Mouse (Mus musculus) brain, embryonic 18.5 days (tissue): Measurements from ENCODE around the gene Taf7l.

Experiments used
- DNase-seq: peaks from one replicate; pipeline ENCODE4 v3.0.0-alpha.2; 2012; ENCODE audit warnings: low read depth, low spot score

The Taf7l gene

DNA sequence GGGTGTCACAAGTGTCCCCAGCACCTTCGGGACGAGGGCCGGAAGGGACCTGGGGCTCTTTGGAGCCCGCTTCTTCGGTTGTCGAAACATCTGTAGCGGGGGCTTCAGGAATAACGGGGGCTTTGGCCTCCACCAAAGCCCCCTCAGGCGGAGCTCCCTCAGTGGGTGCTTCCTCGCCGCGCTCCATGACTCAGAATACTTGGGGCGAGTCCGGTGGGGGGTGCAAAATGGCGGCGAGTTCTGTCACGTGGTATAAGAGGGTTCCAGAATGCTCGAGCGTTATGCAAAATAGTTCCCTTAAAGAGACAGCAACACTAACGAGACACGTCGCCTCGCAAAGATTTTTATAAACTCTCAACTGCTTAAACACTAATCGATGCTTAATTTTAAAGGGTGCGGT, at the start of gene Taf7l:
Gene Taf7l (minus strand): TSS at position 201 of the 400 bp plus-strand sequence.
- no peak for DNase-seq

- no peak for DNase-seq
Observed at GRCm38 (mm10) chrX:134525260-134525659, 49.0 kb upstream of the Taf7l start.

DNA sequence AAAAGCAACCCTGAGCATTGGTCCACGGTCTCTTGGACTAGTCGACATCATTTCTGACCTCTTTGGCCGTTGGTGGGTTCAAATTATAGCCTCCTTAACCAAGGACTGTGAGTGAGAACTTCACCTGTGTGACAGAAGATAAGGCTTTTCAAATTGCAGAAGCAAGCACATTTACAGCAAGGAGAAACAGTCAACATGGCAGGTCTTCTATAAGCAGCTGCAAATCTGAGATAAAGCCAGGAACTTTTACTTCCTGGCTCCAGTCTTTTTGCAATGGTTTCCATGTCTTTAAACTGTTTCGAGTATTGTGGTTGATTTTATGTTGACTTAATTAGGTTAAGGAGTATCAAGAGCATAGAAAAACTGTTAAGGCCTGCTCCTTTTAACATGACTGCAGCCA, 47.5 kb upstream of the Taf7l start:
- DNase-seq, result no peak

- DNase-seq, result no peak
Observed at GRCm38 (mm10) chrX:134509473-134509872, 33.2 kb upstream of the Taf7l start.

GRCm38 (mm10) chrX:134507977-134508376, 31.7 kb upstream of the Taf7l start:
- no peak for DNase-seq

DNA sequence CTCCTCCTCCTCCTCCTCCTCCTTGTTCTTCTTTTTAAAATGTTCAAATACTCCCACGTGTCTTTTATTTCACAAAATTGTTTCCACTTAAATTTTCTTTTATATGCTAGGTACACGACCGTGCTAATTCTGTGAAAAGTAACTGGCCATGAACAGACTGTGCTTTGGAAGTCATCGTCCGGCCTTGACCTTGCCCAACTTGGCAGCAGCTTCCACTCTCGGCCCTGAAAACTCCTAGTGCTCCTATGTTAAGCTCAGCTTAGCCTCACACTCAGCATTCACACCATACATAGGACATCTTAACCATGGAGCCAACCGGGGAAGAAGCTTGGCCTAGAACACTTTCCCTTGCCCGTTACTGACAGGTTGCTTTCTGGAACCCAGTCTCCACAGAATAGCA, 24.4 kb upstream of the Taf7l start:
- no peak for DNase-seq

DNA sequence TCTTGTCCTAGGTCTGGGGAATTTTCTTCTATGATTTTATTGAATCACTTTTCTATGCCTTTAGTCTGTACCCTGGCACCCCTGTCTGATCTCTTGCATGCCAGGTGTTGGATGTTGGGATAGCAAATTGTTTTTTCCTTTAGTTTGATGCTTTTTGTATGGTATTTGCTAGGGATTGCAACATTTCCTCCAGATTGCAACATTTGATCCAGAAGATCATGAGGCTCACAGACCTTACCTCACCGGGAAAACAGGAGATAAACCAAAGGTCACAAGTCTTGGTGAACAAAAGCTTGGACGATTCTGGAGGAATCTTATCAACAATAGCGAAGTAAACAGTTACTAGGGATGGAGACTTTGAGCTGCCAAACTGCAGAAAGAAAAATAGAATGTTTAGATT, 5.4 kb upstream of the Taf7l start:
- DNase-seq, result no peak

DNA sequence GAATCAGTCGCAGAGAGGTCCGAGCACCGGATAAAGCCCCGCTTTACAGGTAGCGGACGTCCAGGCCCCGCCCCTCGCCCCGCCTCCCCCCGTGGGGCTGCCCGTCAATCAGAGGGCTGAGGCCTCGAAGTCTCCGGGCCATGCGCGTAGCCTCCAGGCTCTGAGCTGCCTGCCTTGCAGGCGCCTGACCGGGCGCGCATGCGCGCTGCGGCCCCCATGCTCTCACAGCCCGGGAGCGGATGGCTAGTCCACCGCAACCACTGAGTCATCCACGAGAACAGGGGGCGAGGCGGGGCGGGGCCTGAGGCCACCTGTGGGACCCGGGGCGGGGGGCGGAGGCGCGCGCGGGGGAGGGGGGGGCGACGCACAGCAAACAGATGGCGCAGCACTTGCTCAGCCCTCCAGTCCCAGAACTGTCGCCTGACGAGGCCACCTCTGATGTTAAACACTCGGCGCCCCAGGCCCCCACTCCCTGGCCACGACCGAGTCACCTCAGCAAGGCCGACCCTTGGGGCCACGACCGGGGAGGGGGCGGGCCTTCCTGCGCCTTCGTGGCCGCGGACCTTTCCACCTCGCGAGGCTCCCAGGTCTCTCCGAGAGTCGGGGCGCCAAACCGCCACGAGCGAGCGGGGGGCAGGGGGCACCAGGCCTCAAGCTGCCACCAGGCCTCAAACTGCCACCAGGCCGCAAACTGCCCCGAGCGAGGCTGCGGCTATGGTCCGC, 1.1 kb downstream of the Taf7l start:
- DNase-seq, result no peak

DNA sequence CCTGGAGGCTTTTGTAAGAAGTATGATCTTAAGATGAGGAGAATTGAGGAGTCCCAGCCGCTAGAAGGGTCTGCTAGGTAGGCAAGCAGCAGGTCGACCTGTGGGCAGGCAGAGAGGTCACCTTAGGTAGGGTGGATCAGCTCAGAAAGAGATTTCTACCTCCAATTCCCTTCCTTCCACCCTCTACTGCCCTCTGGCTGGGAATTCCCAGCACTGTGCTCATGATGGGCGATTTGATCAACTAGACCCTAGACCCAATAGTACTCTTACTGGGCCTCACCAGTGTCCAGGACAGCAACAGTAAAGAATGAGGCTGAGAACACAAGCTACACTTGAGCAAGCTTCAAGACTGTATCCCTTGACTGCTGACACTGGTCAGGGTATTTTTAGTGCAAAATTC, 49.0 kb downstream of the Taf7l start:
- no peak for DNase-seq

DNA sequence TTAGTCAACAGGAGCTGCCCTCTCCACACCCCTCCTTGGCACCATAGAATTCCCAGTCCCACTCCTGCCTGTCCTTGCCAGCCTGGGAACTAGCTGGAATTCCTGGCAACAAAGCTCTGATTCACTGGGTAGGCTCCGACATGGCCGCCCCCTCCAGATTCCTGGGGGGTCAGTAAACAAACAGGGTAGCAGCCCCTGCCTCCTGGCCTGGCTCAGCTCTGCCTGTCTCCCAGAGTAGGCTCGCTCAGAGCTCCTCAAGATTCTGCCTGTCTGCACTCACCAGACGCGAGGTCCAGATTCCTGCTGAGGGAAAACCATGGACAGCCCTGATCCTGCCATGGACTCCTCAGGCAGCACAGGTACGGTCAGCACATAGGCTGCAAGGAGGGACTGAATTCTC, 49.5 kb downstream of the Taf7l start:
- DNase-seq, result no peak

GRCm38 (mm10) chrX:134425798-134426197, 50.5 kb downstream of the Taf7l start:
- DNase-seq, result no peak

- no peak for DNase-seq
Observed at GRCm38 (mm10) chrX:134424263-134424662, 52.0 kb downstream of the Taf7l start.

GRCm38 (mm10) chrX:134420097-134420496, 56.2 kb downstream of the Taf7l start:
- DNase-seq, result no peak

DNA sequence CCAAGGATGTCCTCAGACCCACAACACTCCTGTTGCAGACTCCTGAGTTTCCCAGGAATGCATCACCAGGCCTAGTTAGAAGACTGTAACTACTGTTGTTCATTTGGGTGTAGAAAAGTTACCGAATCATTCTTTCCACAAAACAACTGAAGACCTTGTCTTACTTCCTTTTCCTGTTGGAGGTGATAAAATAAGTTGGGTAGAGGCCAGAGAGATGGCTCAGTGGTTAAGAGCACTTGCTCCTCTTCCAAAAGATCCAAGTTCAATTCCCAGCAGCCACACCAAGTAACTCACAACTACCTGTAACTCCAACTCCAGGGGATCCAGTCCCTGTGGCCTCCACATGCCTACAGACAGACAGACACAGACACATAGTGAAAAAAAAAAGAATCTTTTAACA, 64.2 kb downstream of the Taf7l start:
- DNase-seq, result no peak
